Mouse (Mus musculus) stomach, embryonic 14.5 days (tissue): Measurements from ENCODE around the gene Styxl1. TPM values are rescaled to one million over a fixed set of nuclear protein-coding genes. Genes with fewer than 3 reads are reported as not detected.

Source experiments
- ATAC-seq: fragments of 200-750 bp; cut with Nextera tagmentation; 2 replicates; pipeline ENCODE4 v1.8.0; 2017; ENCODE audit warnings: low read depth, moderate TSS enrichment; ENCODE audit not compliant: insufficient number of reproducible peaks, insufficient read depth, low FRiP score
- H3K27ac ChIP-seq: fragments of 300-500 bp; sonication (generic); 2 replicates; pipeline ENCODE4 v1.5.1; 2014; ENCODE audit warnings: mild to moderate bottlenecking, low read length, moderate library complexity, mixed read lengths
- H3K27me3 ChIP-seq: fragments of 300-500 bp; sonication (generic); 2 replicates; pipeline ENCODE4 v1.6.1; 2014; ENCODE audit warnings: low read length, control low read depth, mixed read lengths; ENCODE audit not compliant: control insufficient read depth, insufficient read depth
- H3K36me3 ChIP-seq: fragments of 300-500 bp; sonication (generic); 2 replicates; pipeline ENCODE4 v1.6.1; 2014; ENCODE audit warnings: mild to moderate bottlenecking, control low read depth, low read length, moderate library complexity, mixed read lengths; ENCODE audit not compliant: control insufficient read depth, insufficient read depth
- H3K4me1 ChIP-seq: fragments of 300-500 bp; sonication (generic); 2 replicates; pipeline ENCODE4 v1.6.1; 2014; ENCODE audit warnings: low read length, control low read depth, mixed read lengths; ENCODE audit not compliant: control insufficient read depth, insufficient read depth
- H3K4me2 ChIP-seq: fragments of 300-500 bp; sonication (generic); replicated peaks from 2 replicates; pipeline ENCODE4 v1.6.1; 2014; ENCODE audit warnings: low read depth, low read length, control low read depth
- H3K4me3 ChIP-seq: fragments of 300-500 bp; sonication (generic); 2 replicates; pipeline ENCODE4 v1.5.1; 2014; ENCODE audit warnings: low read depth, low read length, control low read depth
- H3K9ac ChIP-seq: fragments of 300-500 bp; sonication (generic); replicated peaks from 2 replicates; pipeline ENCODE4 v1.6.1; 2014; ENCODE audit warnings: low read depth, mild to moderate bottlenecking, control low read depth, low read length, moderate library complexity, mixed read lengths
- H3K9me3 ChIP-seq: fragments of 300-500 bp; sonication (generic); 2 replicates; pipeline ENCODE4 v1.6.1; 2016; ENCODE audit warnings: low read depth, low read length, control low read depth; ENCODE audit not compliant: control insufficient read depth
- WGBS: fragments of 180-500 bp; shearing (Covaris S2); extraction: QIAGEN DNeasy Blood & Tissue Kit; methylation state at CpG from one replicate; pipeline ENCODE4 v1.1.7; 2014; 5-methylcytosine and 5-hydroxymethylcytosine counted together
- polyA plus RNA-seq: library from polyadenylated mRNA; unstranded; fragments of >200 nt; fragmentation: Nextera tagmentation; extraction: Ambion mirVana; gene quantifications from 2 replicates; pipeline ENCODE4 v1.2.1, GENCODE M21; 2014

Gene Styxl1
- 0.25 and 0.35 TPM in 2 replicates for polyA plus RNA-seq

DNA sequence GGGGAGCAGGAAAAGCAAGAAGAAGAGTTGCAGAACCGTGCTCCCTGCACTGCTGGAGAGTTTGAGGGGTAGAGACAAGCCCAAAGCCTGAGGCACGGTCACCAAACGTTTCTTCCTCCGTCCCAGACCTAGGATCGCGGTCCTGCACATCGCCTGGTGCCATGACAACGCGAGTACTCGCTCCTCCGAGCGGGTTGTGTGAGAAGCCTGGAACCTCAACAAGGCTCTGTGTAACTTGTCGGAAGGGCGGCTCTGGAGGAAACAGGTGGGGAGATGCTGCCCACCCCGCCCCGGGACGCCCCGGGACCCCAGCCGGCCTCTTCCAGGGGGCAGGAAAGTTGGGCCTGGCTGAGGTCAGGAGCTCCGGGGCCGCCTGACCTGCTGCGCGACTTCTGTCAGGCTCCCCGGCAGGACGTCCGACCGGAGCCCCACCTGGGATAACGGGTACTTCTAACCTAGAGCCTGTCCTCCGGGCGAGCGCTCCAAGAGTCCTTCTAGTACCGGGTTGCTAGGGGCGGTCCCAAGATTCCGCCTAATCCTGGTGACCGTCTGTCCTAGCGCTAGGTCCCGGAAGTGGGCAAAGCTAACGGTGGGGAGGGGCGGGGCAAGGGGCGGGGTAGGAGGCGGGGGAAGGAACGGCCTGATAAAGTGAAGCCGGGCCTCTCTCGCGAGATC, at the start of gene Styxl1:
Gene Styxl1, minus strand, starts transcription at position 590 of the 675 bp plus-strand sequence.
- H3K27ac ChIP-seq, result peak within 1 kb of the TSS; percentile 95
- peak within 1 kb of the TSS; percentile 94 for H3K4me2 ChIP-seq
- ATAC-seq, result peak; percentile 94
- peaks cover 15% of the 10 kb centered on the region for H3K4me1 ChIP-seq
- peak within 1 kb of the TSS; percentile 87 for H3K9ac ChIP-seq
- peaks cover 3% of the 10 kb centered on the region; the same call in 1 of the 2 replicates for H3K36me3 ChIP-seq
- no peaks in the 10 kb centered on the region for H3K9me3 ChIP-seq
- under 1% methylated on average over 45 of the region's 45 CpGs for WGBS
- H3K4me3 ChIP-seq, result peak within 1 kb of the TSS; percentile 94
- H3K27me3 ChIP-seq, result no peaks in the 10 kb centered on the region

DNA sequence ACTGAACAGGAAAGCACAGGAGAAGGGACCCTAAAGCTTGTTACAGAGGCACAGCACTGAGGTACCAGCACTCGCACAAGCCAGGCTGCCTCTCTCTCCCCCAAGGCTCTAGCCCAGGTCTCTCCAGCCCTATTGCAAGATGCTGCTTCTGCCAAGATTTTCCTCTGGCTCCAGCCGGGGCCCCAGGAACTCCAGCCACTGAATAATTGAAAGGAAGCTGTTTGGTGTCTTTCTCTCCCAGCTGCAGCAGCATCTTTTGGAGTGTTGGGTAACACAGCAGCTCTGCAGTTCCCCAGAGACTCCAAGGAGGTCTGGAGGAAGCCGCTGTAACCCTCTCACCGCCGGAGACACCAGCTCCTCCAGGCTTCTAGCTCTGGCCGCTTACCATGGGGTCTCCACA, 48.0 kb upstream of the Styxl1 start:
- Histone ChIP-seq H3K9ac (no peak overlapping the region), H3K4me1 (no peaks in the 10 kb centered on the region), H3K27ac (no peak overlapping the region), H3K36me3 (no peaks in the 10 kb centered on the region), H3K9me3 (no peaks in the 10 kb centered on the region), H3K4me2 (no peak overlapping the region), H3K27me3 (no peaks in the 10 kb centered on the region), H3K4me3 (no peak overlapping the region)
- WGBS, result 52% methylated on average over 6 of the region's 6 CpGs
- no peak for ATAC-seq

DNA sequence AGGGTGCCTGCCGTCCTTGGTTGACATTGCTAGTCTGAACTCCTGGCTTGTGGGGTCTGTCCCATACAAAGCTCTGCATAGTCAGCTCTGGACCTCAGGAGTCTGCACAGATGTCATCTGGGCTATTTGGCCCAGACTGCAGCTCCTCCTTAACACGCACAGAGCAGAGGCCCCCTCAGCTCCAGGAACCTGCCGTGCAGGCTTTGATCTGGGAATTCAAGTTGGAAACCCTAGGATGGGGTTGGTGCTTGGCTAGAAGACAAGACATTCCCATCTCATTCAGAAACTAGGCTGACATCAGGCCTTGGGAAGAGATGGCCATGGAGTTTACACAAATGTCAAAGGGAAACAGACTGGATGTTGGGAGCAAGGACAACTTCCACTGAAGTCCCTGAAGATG, 46.3 kb upstream of the Styxl1 start:
- H3K4me2 ChIP-seq, result no peak overlapping the region
- 54% methylated on average over 3 of the region's 3 CpGs for WGBS
- no peaks in the 10 kb centered on the region for H3K4me1 ChIP-seq
- no peaks in the 10 kb centered on the region for H3K36me3 ChIP-seq
- no peak overlapping the region for H3K4me3 ChIP-seq
- H3K9ac ChIP-seq, result no peak overlapping the region
- H3K9me3 ChIP-seq, result no peaks in the 10 kb centered on the region
- ATAC-seq, result no peak
- no peaks in the 10 kb centered on the region for H3K27me3 ChIP-seq
- no peak overlapping the region for H3K27ac ChIP-seq

DNA sequence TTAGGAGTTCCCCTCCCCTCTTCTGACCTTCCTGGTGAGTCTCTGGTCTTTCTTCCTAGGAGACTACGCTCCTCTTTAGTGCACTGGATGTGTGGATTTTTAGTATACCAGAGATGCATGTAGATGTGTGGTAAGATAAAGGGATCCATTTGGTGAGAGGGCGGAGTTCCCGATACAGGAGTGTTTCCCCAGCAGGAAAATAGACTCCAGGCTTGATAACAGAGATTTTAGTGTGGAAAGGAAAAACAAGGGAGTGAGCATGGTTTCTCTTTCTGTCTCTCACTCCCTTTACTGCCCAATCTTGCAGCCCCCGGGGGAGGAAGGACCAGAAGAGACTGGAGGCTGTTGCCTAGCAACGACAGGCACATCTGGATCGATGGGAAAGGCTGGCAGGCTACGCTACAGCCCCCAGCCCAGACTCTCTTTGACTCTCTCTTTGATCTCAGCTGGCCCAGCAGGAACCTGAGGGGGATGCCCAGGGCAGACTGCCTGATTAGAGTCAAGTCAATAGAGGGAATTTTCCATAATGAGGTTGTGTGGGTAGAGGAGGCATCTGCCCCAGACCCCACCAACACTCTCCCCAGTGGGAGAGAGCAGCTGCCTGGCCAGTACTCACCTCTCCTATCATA, 44.2 kb upstream of the Styxl1 start:
- Histone ChIP-seq H3K9me3 (no peaks in the 10 kb centered on the region), H3K36me3 (no peaks in the 10 kb centered on the region), H3K4me3 (no peak overlapping the region), H3K9ac (no peak overlapping the region), H3K27ac (no peak overlapping the region), H3K4me2 (no peak overlapping the region), H3K27me3 (no peaks in the 10 kb centered on the region), H3K4me1 (no peaks in the 10 kb centered on the region)
- ATAC-seq, result no peak
- WGBS, result 28% methylated on average over 7 of the region's 7 CpGs

DNA sequence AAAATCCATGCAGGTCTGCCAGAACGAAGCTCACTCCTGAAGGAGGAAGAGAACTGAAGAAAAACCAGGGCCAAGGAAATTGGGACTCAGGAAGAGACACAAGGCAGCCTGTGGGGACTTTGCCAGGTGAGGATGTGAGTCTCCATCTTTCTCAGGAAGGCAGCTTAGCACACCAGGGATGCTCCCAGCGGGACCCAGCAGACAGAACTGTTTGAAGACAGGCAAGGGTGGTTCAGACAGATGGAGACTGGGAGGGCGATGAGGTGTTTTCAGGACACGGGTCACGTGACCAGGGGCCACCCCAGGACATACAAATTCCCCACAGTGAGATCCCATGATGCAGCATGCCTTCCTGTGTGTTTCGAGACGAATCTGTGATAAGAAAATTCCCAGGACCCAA, 40.3 kb upstream of the Styxl1 start:
- Histone ChIP-seq H3K4me3 (no peak overlapping the region), H3K4me2 (no peak overlapping the region), H3K36me3 (no peaks in the 10 kb centered on the region), H3K9me3 (no peaks in the 10 kb centered on the region), H3K27ac (no peak overlapping the region), H3K27me3 (no peaks in the 10 kb centered on the region), H3K9ac (no peak overlapping the region), H3K4me1 (no peaks in the 10 kb centered on the region)
- 36% methylated on average over 7 of the region's 7 CpGs for WGBS
- no peak for ATAC-seq

DNA sequence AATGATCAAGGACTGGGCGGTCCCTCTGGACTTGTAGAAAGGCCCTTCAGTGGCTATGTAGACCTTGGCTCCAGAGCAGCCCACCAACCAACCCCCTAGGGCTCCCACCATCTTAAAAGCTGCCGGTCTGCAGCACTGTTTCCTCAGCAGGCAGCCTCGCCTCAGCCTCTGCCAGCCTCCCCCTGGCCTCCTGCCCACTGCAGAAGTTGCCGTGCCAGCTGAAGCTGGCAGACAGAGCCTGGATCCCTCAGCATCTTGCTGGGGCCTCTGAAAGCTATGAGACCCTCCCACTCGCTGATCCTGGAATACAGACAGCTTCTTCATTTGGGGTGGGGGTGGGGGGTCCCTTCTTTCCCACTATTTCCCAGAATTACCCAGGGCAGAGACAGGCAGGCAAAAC, 34.8 kb upstream of the Styxl1 start:
- H3K36me3 ChIP-seq, result no peaks in the 10 kb centered on the region
- H3K9ac ChIP-seq, result no peak overlapping the region
- H3K4me1 ChIP-seq, result no peaks in the 10 kb centered on the region
- no peak overlapping the region for H3K27ac ChIP-seq
- H3K4me3 ChIP-seq, result no peak overlapping the region
- no peak overlapping the region for H3K4me2 ChIP-seq
- 71% methylated on average over 5 of the region's 5 CpGs for WGBS
- no peak for ATAC-seq
- no peaks in the 10 kb centered on the region for H3K9me3 ChIP-seq
- H3K27me3 ChIP-seq, result no peaks in the 10 kb centered on the region

DNA sequence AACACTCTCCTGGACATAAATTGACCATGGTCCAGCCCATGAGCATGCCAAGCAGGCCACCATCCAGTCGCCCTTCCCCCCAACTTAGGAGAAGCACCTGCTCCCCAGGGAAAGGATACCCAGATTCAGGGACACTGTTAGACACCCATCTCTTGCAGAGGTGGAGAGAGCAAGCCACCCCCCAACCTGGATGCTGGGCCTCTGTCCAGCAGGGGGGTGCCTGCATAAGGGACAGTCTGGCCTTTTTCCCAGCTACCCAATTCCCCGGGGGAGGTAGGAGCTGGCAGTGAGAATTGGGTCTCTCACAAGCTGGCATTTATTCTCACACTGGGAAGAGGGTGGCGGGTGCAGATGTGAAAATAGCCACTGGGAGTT, 29.1 kb upstream of the Styxl1 start:
- H3K27me3 ChIP-seq, result no peaks in the 10 kb centered on the region
- no peak overlapping the region for H3K27ac ChIP-seq
- H3K9ac ChIP-seq, result no peak overlapping the region
- H3K36me3 ChIP-seq, result no peaks in the 10 kb centered on the region
- no peak overlapping the region for H3K4me2 ChIP-seq
- H3K4me3 ChIP-seq, result no peak overlapping the region
- no peaks in the 10 kb centered on the region for H3K4me1 ChIP-seq
- ATAC-seq, result no peak
- no peaks in the 10 kb centered on the region for H3K9me3 ChIP-seq
- 57% methylated on average over 3 of the region's 3 CpGs for WGBS

DNA sequence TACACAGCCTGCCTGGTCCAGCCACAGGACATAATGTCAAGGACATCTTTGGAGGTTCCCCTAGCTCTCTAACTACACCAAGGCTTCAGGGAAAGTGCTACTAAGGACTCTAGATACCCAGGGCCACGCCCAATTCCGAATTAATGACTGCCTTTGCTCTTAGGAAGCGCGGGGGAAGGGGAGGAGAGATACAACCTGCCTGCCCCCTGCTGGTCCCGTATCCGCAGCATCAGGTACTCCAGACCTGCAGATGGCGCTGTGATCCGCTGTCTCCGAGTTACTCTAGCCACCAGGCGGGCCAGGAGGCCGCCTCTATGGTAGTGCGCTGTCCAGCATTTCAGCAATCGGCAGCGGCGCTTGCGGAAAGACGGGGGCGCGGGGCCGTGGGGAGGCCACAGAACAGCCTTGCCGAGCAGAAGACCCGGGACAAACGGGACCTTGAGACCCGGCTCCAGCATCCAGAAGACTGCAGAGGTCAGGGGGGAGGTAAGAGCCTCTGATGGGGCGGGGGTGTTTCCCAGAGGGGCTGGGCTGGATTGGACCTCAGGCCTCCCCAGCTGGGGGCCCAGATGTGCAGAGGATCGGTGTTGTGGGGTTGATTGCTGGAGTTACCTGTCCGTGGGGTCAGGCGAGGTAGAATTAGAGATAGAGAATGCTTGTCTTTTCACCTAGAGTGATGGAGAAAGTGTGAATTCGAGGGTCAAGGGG, 28.5 kb upstream of the Styxl1 start, which contains the start of gene Srrm3:
Gene Srrm3, plus strand, starts transcription at position 336 of the 708 bp plus-strand sequence.
- Histone ChIP-seq H3K4me1 (no peaks in the 10 kb centered on the region), H3K4me3 (no peak within 1 kb of the TSS), H3K27me3 (no peaks in the 10 kb centered on the region), H3K36me3 (no peaks in the 10 kb centered on the region), H3K27ac (no peak within 1 kb of the TSS), H3K9me3 (no peaks in the 10 kb centered on the region), H3K9ac (no peak within 1 kb of the TSS), H3K4me2 (peak within 1 kb of the TSS; percentile 7; the same call in 1 of the 2 replicates)
- no peak for ATAC-seq
- 5% methylated on average over 29 of the region's 29 CpGs for WGBS
